Mouse (Mus musculus) kidney, embryonic 14.5 days (tissue): ENCODE data around the gene Fcgr3. TPM values are rescaled to one million over a fixed set of nuclear protein-coding genes. Genes with fewer than 3 reads are reported as not detected.
"Not testable (repeated sequence)": the region's sequence is repeated elsewhere in the genome, so short reads cannot be mapped to it uniquely, and the experiment has no call there.

Source experiments
- ATAC-seq: fragments of 200-750 bp; cut with Nextera tagmentation; 2 replicates; pipeline ENCODE4 v1.8.0; 2017; ENCODE audit warnings: moderate number of reproducible peaks, mild to moderate bottlenecking, moderate TSS enrichment, moderate library complexity; ENCODE audit not compliant: low FRiP score, low TSS enrichment
- H3K27ac ChIP-seq: fragments of 300-500 bp; sonication (generic); 2 replicates; pipeline ENCODE4 v1.5.1; 2014; ENCODE audit warnings: low read depth, mild to moderate bottlenecking, low read length, moderate library complexity, mixed read lengths
- H3K27me3 ChIP-seq: fragments of 300-500 bp; sonication (generic); 2 replicates; pipeline ENCODE4 v1.6.1; 2014; ENCODE audit warnings: mild to moderate bottlenecking, low read length; ENCODE audit not compliant: control insufficient read depth, insufficient read depth
- H3K36me3 ChIP-seq: fragments of 300-500 bp; sonication (generic); 2 replicates; pipeline ENCODE4 v1.6.1; 2014; ENCODE audit warnings: low read length, mixed read lengths; ENCODE audit not compliant: control insufficient read depth, insufficient read depth
- H3K4me1 ChIP-seq: fragments of 300-500 bp; sonication (generic); 2 replicates; pipeline ENCODE4 v1.6.1; 2014; ENCODE audit warnings: low read length, mixed read lengths; ENCODE audit not compliant: control insufficient read depth, insufficient read depth
- H3K4me2 ChIP-seq: fragments of 300-500 bp; sonication (generic); replicated peaks from 2 replicates; pipeline ENCODE4 v1.6.1; 2014; ENCODE audit warnings: low read depth, mild to moderate bottlenecking, low read length
- H3K4me3 ChIP-seq: fragments of 300-500 bp; sonication (generic); 2 replicates; pipeline ENCODE4 v1.5.1; 2014; ENCODE audit warnings: mild to moderate bottlenecking, low read length
- H3K9ac ChIP-seq: fragments of 300-500 bp; sonication (generic); 2 replicates; pipeline ENCODE4 v1.6.1; 2014; ENCODE audit warnings: low read depth, mild to moderate bottlenecking, low read length, moderate library complexity
- H3K9me3 ChIP-seq: fragments of 300-500 bp; sonication (generic); 2 replicates; pipeline ENCODE4 v1.6.1; 2016; ENCODE audit warnings: low read length; ENCODE audit not compliant: control insufficient read depth
- WGBS: fragments of 180-500 bp; shearing (Covaris S2); extraction: QIAGEN DNeasy Blood & Tissue Kit; methylation state at CpG from one replicate; pipeline ENCODE4 v1.1.7; 2014; 5-methylcytosine and 5-hydroxymethylcytosine counted together
- polyA plus RNA-seq: library from polyadenylated mRNA; unstranded; fragments of >200 nt; fragmentation: Nextera tagmentation; extraction: Ambion mirVana; gene quantifications from 2 replicates; pipeline ENCODE4 v1.2.1, GENCODE M21; 2014

Gene Fcgr3
- polyA plus RNA-seq, 1 experiment from 2014 or later = 7.0 TPM

DNA sequence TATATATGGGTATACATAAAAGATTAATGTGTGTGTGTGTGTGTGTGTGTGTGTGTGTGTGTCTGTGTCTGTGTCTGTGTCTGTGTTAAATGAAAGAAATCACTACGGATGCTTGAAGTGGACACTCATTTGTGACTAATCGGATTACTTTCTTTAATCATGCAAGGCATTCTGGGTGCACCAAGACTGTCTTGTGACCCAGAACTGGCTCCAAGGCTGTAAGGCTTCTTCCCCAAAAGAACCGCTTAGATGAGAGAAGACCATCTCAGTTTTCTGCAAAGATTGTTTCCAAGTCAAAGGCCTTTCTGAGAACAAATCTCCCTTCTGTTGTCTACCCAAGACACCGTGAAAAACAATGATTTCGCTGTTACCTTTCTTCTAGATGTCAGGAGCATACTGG lies 12.5 kb upstream of the Fcgr3 start:
- H3K4me3 ChIP-seq = not testable (repeated sequence)

DNA sequence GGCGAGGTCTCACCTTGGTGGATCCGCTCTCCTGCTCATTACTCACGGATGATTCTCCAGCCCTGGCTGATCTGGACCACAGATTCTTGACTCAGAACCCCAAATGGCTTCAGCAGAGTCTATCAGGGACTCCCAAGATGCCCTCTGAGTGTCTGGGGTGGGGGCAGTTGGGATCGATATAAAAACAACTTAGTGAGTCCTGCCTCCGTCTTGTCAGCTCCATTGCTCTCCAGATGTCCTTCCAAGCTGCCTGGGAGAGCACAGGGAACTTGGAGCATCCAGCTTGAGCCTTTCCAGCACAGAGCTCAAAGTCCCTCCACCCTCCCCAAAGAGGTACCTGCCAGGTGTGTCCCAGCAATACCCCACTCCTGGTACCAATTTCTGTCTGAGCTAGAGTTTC lies 11.4 kb upstream of the Fcgr3 start:
- H3K4me1 ChIP-seq, H3K4me3 ChIP-seq, H3K9ac ChIP-seq, H3K36me3 ChIP-seq, H3K27ac ChIP-seq, ATAC-seq, H3K9me3 ChIP-seq, H3K27me3 ChIP-seq, H3K4me2 ChIP-seq: not testable (repeated sequence)
- WGBS = 57% methylated on average over 3 of the region's 5 CpGs

More for the DNA sequence above, 12.5 kb upstream of the Fcgr3 start:
- not testable (repeated sequence) for H3K4me2 ChIP-seq, H3K4me1 ChIP-seq, ATAC-seq, H3K27ac ChIP-seq, H3K9ac ChIP-seq, H3K36me3 ChIP-seq, H3K9me3 ChIP-seq, H3K27me3 ChIP-seq
- 42% methylated on average over 5 of the region's 5 CpGs for WGBS

DNA sequence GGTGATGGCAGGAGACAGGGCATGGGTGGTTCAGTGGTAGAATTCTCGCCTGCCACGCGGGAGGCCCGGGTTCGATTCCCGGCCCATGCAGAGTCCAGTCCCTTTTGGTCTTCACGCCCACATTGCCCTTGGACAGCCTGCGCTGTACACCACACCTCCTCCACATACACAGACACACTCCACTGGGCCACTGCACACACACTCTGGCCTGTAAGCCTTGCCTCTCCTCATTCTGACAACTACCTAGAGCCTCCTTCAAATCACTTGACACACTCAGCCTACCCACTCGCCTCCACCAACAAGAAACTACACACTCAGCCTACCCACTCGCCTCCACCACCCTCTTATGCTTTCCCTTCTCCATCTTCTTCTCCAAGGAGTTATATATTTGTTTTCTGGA lies 9.5 kb upstream of the Fcgr3 start:
- H3K27ac ChIP-seq, H3K4me3 ChIP-seq, H3K4me1 ChIP-seq, H3K4me2 ChIP-seq, H3K9ac ChIP-seq, H3K36me3 ChIP-seq, H3K9me3 ChIP-seq: not testable (repeated sequence)
- peak; percentile 29 for ATAC-seq
- 16% methylated on average over 4 of the region's 10 CpGs for WGBS
- H3K27me3 ChIP-seq = peaks cover 14% of the 10 kb centered on the region; the same call in 1 of the 2 replicates

DNA sequence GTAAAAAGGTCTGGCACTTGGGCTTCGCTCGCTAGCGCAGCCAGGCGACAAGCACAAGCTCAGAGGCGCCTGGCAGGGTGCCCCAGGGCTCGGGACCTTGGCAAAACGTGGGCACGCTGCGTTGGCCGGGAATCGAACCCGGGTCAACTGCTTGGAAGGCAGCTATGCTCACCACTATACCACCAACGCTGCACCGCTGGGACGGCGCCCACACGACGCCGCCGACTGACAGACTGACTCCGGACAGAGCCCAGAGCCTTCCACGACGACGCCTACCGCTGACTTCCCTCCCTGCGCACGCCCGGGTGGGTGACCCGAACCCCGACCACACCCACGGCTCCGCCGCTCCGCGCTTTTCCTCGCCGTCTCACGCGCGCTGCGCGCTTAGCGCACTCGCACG lies 7.5 kb upstream of the Fcgr3 start:
- ATAC-seq = peak; percentile 45
- not testable (repeated sequence) for H3K4me1 ChIP-seq, H3K4me3 ChIP-seq, H3K27ac ChIP-seq, H3K36me3 ChIP-seq, H3K9me3 ChIP-seq, H3K4me2 ChIP-seq, H3K9ac ChIP-seq
- peaks cover 14% of the 10 kb centered on the region for H3K27me3 ChIP-seq
- WGBS = no CpG with 5 or more reads among the region's 45 CpGs

DNA sequence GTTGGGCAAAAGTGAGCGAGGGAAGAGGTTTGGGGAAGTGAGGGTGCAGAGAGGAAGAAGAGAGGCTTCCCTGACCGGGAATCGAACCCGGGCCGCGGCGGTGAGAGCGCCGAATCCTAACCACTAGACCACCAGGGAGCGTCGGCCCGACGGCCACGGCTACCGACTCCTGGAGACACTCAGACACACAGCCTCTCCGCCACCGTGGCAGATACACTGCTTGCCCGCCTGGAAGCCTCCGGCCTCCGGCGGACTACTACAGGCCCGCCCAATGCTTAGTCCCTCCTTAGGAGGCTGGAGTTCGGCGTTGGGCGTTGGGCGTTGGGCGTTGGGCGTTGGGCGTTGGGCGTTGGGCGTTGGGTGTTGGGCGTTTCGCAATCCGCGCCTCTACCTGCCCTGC lies 7.0 kb upstream of the Fcgr3 start:
- not testable (repeated sequence) for H3K4me3 ChIP-seq, H3K36me3 ChIP-seq, H3K27ac ChIP-seq, H3K9me3 ChIP-seq, H3K4me2 ChIP-seq, H3K4me1 ChIP-seq, H3K9ac ChIP-seq
- peaks cover 12% of the 10 kb centered on the region for H3K27me3 ChIP-seq
- ATAC-seq = peak; percentile 66
- no CpG with 5 or more reads among the region's 35 CpGs for WGBS

DNA sequence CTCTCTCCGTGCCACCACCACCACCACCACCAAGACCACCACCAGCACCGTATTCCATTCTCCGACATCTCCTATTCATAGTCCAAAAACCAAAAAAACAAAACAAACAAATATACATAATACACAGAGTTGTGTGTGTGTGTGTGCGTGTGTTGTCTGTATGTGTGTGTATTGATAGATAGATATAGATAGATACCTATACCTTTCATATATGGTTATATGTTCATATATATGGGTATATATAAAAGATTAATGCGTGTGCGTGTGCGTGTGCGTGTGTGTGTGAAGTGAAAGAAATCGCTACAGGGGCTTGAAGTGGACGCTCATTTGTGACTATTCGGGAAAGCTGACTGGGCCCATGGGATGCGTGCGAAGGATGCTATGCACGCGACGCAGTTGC lies 6.1 kb upstream of the Fcgr3 start:
- not testable (repeated sequence) for H3K9ac ChIP-seq, H3K27ac ChIP-seq, H3K36me3 ChIP-seq, H3K4me2 ChIP-seq, H3K9me3 ChIP-seq, H3K4me1 ChIP-seq, ATAC-seq, H3K4me3 ChIP-seq
- 28% methylated on average over 11 of the region's 16 CpGs for WGBS
- H3K27me3 ChIP-seq = peaks cover 12% of the 10 kb centered on the region

DNA sequence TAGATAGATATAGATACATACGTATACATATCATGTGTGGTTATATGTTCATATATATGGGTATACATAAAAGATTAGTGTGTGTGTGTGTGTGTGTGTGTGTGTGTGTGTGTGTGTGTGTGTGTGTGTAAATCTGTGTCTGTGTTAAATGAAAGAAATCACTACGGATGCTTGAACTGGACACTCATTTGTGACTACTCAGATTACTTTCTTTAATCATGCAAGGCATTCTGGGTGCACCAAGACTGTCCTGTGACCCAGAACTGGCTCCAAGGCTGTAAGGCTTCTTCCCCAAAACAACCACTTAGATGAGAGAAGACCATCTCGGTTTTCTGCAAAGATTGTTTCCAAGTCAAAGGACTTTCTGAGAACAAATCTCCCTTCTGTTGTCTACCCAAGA lies 4.8 kb upstream of the Fcgr3 start:
- H3K27ac ChIP-seq, H3K4me1 ChIP-seq, H3K36me3 ChIP-seq, H3K9me3 ChIP-seq, H3K9ac ChIP-seq, H3K4me3 ChIP-seq, ATAC-seq, H3K4me2 ChIP-seq: not testable (repeated sequence)
- 56% methylated on average over 3 of the region's 3 CpGs for WGBS
- peaks cover 15% of the 10 kb centered on the region for H3K27me3 ChIP-seq

DNA sequence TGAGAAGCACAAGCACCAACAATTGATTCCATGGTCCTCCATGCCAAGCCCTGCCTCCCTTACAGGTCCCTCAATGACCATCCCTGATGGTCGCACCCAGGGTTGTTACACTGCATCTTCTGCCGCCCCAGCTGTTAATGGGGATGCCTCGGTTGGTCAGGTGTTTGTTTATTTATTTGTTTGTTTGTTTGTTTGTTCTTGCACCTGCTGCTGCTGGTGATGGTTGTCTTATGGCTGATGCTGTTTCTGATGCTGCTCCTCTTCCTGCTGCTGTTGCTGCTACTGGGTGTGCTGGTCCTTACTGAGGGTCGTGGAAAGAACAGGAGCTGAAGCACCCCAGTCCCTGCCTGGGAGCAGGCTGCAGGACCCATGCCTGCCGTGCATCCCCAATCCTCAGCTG lies 3.2 kb upstream of the Fcgr3 start:
- WGBS = 43% methylated on average over 5 of the region's 5 CpGs
- H3K9me3 ChIP-seq, ATAC-seq, H3K4me3 ChIP-seq, H3K4me2 ChIP-seq, H3K36me3 ChIP-seq, H3K9ac ChIP-seq, H3K27ac ChIP-seq, H3K4me1 ChIP-seq: not testable (repeated sequence)
- H3K27me3 ChIP-seq = peaks cover 22% of the 10 kb centered on the region

DNA sequence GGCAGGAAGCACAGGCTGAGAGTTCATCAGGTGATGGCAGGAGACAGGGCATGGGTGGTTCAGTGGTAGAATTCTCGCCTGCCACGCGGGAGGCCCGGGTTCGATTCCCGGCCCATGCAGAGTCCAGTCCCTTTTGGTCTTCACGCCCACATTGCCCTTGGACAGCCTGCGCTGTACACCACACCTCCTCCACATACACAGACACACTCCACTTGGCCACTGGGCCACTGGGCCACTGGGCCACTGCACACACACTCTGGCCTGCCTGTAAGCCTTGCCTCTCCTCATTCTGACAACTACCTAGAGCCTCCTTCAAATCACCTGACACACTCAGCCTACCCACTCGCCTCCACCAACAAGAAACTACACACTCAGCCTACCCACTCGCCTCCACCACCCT lies 1.8 kb upstream of the Fcgr3 start:
- H3K27me3 ChIP-seq = peaks cover 22% of the 10 kb centered on the region
- not testable (repeated sequence) for H3K9ac ChIP-seq, H3K4me1 ChIP-seq, H3K36me3 ChIP-seq, H3K4me3 ChIP-seq, H3K27ac ChIP-seq, H3K4me2 ChIP-seq, H3K9me3 ChIP-seq
- 47% methylated on average over 2 of the region's 10 CpGs for WGBS
- peak; percentile 41 for ATAC-seq

DNA sequence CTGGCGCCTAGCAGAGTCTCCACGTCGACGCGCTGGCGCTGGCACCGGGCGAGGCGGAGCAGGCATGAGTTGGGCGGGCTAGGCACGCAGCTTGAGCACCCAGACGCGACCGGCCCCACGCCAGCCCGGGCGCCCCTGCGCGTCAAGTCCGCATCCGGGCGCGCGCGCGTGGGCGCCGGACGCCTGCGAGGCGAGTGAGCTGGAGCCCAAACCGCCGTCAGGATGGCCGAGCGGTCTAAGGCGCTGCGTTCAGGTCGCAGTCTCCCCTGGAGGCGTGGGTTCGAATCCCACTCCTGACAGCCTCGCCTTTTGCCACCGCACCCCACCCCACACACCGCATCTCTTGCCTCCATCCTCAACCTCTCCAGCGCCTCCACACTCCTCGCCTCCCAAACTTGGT lies 1.0 kb upstream of the Fcgr3 start:
- H3K27ac ChIP-seq, H3K9ac ChIP-seq, H3K4me1 ChIP-seq, H3K9me3 ChIP-seq, H3K36me3 ChIP-seq: not testable (repeated sequence)
- peak; percentile 10 for ATAC-seq
- Histone ChIP-seq H3K27me3 (peaks cover 20% of the 10 kb centered on the region), H3K4me2 (peak overlapping the region; percentile 41), H3K4me3 (peak overlapping the region; percentile 29)
- WGBS = 4% methylated on average over 26 of the region's 45 CpGs
